Mouse (Mus musculus) G1E (cell line): ENCODE measurements around the gene Cdh12. TPM values are rescaled to one million over a fixed set of nuclear protein-coding genes. Genes with fewer than 3 reads are reported as not detected.
A peak's percentile ranks its signal among the peaks of the same experiment; 100 is the strongest.
"Not testable (repeated sequence)": the region's sequence is repeated elsewhere in the genome, so short reads cannot be mapped to it uniquely, and the experiment has no call there.

ENCODE experiments used
- ATAC-seq: 2 replicates; pipeline ENCODE4 v1.8.0; 2016; ENCODE audit warnings: mild to moderate bottlenecking; ENCODE audit not compliant: insufficient number of reproducible peaks, poor library complexity, low FRiP score, severe bottlenecking; ENCODE audit errors: extremely low read depth
- DNase-seq: peaks from one replicate; pipeline ENCODE4 v3.0.0; 2012; ENCODE audit warnings: low spot score
- H3K27me3 ChIP-seq: 2 replicates; pipeline ENCODE4 v1.6.1; 2012; ENCODE audit warnings: mild to moderate bottlenecking, low read length, inconsistent platforms; ENCODE audit not compliant: insufficient read depth
- H3K36me3 ChIP-seq: replicated peaks from 2 replicates; pipeline ENCODE3; 2012; ENCODE audit warnings: mild to moderate bottlenecking, inconsistent platforms
- H3K4me1 ChIP-seq: 2 replicates; pipeline ENCODE4 v1.6.1; 2012; ENCODE audit warnings: low read depth, low read length, inconsistent platforms, mixed read lengths; ENCODE audit not compliant: insufficient read depth
- H3K4me3 ChIP-seq: 2 replicates; pipeline ENCODE4 v1.5.1; 2012; ENCODE audit warnings: low read depth, mild to moderate bottlenecking, inconsistent platforms, low read length, moderate library complexity, mixed read lengths
- H3K9me3 ChIP-seq: replicated peaks from 2 replicates; pipeline ENCODE4 v1.6.1; 2012; ENCODE audit warnings: inconsistent platforms
- CTCF ChIP-seq: IDR thresholded peaks from 2 replicates; pipeline ENCODE4 v1.5.1; 2012; ENCODE audit warnings: low read depth, low read length, inconsistent platforms, mixed read lengths
- GATA1 ChIP-seq: IDR thresholded peaks from 2 replicates; pipeline ENCODE4 v1.6.1; 2012; ENCODE audit warnings: borderline replicate concordance, low read length, inconsistent platforms, mixed read lengths
- GATA2 ChIP-seq: IDR thresholded peaks from 2 replicates; pipeline ENCODE4 v1.6.1; 2012; ENCODE audit warnings: low read depth, low read length, inconsistent platforms, borderline replicate concordance
- POLR2AphosphoS5 ChIP-seq: IDR thresholded peaks from 2 replicates; pipeline ENCODE4 v1.6.1; 2012; ENCODE audit warnings: low read depth, low read length, inconsistent platforms; ENCODE audit not compliant: insufficient replicate concordance
- TAL1 ChIP-seq: conservative IDR thresholded peaks from 2 replicates; pipeline ENCODE4 v1.6.1; 2012; ENCODE audit warnings: low read depth, low read length, inconsistent platforms, mixed read lengths
- polyA plus RNA-seq: library from polyadenylated mRNA; stranded (reverse); fragments of >175 nt; gene quantifications from 2 replicates; pipeline ENCODE4 v1.2.3, GENCODE M21; 2012
- total RNA-seq, 2 experiments: library from RNA; stranded (forward) in 1 of 2; stranded (reverse) in 1 of 2; fragments of 200-1000 nt in 1 of 2; fragments of >200 nt in 1 of 2; fragmentation: Nextera tagmentation in 1 of 2; gene quantifications; 2 replicates each; pipeline ENCODE4 v1.2.3; 2014 to 2017

Cdh12 gene
- total and polyA plus RNA-seq, 3 experiments: 0.11 TPM; not detected in 2

GRCm38 (mm10) chr15:21109889-21110500 is 660.9 kb downstream of the Cdh12 start:
- Histone ChIP-seq H3K4me3 (no peak overlapping the region), H3K9me3 (no peaks in the 10 kb centered on the region), H3K4me1 (no peaks in the 10 kb centered on the region), H3K36me3 (no peaks in the 10 kb centered on the region), H3K27me3 (no peaks in the 10 kb centered on the region)
- TF ChIP-seq GATA2 (no peak), TAL1 (no peak), CTCF (no peak), POLR2AphosphoS5 (no peak), GATA1 (no peak)
- no peak for ATAC-seq
- DNase-seq: no peak

GRCm38 (mm10) chr15:21110874-21111603 is 662.0 kb downstream of the Cdh12 start:
- ATAC-seq (no peak), DNase-seq (no peak)
- Histone ChIP-seq H3K36me3 (no peaks in the 10 kb centered on the region), H3K9me3 (no peaks in the 10 kb centered on the region), H3K27me3 (no peaks in the 10 kb centered on the region), H3K4me1 (no peaks in the 10 kb centered on the region), H3K4me3 (no peak overlapping the region)
- no peak for TF ChIP-seq TAL1
- TF ChIP-seq POLR2AphosphoS5: no peak
- no peak for TF ChIP-seq GATA1
- TF ChIP-seq CTCF: no peak
- TF ChIP-seq GATA2: no peak

GRCm38 (mm10) chr15:21114775-21115174 is 665.7 kb downstream of the Cdh12 start:
- not testable (repeated sequence) for H3K9me3 ChIP-seq, H3K27me3 ChIP-seq, H3K36me3 ChIP-seq, H3K4me3 ChIP-seq, H3K4me1 ChIP-seq, DNase-seq
- peak; percentile 76 for ATAC-seq

GRCm38 (mm10) chr15:21130660-21131059 is 681.6 kb downstream of the Cdh12 start:
- Histone ChIP-seq H3K4me3 (no peak overlapping the region), H3K9me3 (no peaks in the 10 kb centered on the region), H3K27me3 (no peaks in the 10 kb centered on the region), H3K4me1 (no peaks in the 10 kb centered on the region), H3K36me3 (no peaks in the 10 kb centered on the region)
- no peak for DNase-seq
- TF ChIP-seq CTCF (no peak), GATA2 (no peak), POLR2AphosphoS5 (no peak), TAL1 (no peak), GATA1 (no peak)
- no peak for ATAC-seq

- DNase-seq (no peak), ATAC-seq (no peak)
- Histone ChIP-seq H3K4me1 (no peaks in the 10 kb centered on the region), H3K4me3 (no peak overlapping the region), H3K36me3 (no peaks in the 10 kb centered on the region), H3K9me3 (no peaks in the 10 kb centered on the region), H3K27me3 (no peaks in the 10 kb centered on the region)
- TF ChIP-seq GATA1 (no peak), CTCF (no peak), POLR2AphosphoS5 (no peak), GATA2 (no peak), TAL1 (no peak)
Observed at GRCm38 (mm10) chr15:21132999-21133398, 683.9 kb downstream of the Cdh12 start.

- no peaks in the 10 kb centered on the region for H3K4me1 ChIP-seq
- H3K4me3 ChIP-seq: no peak overlapping the region
- no peaks in the 10 kb centered on the region for H3K27me3 ChIP-seq
- DNase-seq: no peak
- no peak for ATAC-seq
- no peaks in the 10 kb centered on the region for H3K36me3 ChIP-seq
- no peaks in the 10 kb centered on the region for H3K9me3 ChIP-seq
- TF ChIP-seq GATA2 (no peak), POLR2AphosphoS5 (no peak), GATA1 (no peak), TAL1 (no peak)
Observed at GRCm38 (mm10) chr15:21146896-21147295, 697.8 kb downstream of the Cdh12 start.
